Mouse (Mus musculus): ENCODE results near the gene Ccdc148.

- TF ChIP-seq CTCF (IDR thresholded peaks at IDR 0.05; ENCODE audit: low read depth) = no peak
- no peak for TF ChIP-seq EP300 (IDR thresholded peaks at IDR 0.05; ENCODE audit: low read depth)
Observed at GRCm38 (mm10) chr2:59042616-59043015, 117.9 kb downstream of the Ccdc148 start.
